ENCODE assay signal across 8 mouse cellular contexts in genomic region chr10:7680731-7681301, GRCm38 (mm10). TPM values are rescaled to one million over a fixed set of nuclear protein-coding genes. Genes with fewer than 3 reads are reported as not detected.
A peak's percentile ranks its signal among the peaks of the same experiment; 100 is the strongest.
DNase-seq lines count a peak whose midpoint lies in the region; ATAC-seq and TF ChIP-seq lines count a peak whose summit lies in the region.

Pcmt1 (minus strand) TSS chr10:7681136.
Lats1 (plus strand) TSS chr10:7681214.

- H3K4me2 ChIP-seq in CH12.LX (ENCODE audit: insufficient read depth, low read depth, poor library complexity, severe bottlenecking): peak within 1 kb of the TSS; percentile 87
- peak within 1 kb of the TSS; percentile 77 for H3K4me2 ChIP-seq in forebrain, embryonic 12.5 days
- H3K4me2 ChIP-seq in heart, embryonic 16.5 days (ENCODE audit: low read depth, low read length): peak within 1 kb of the TSS; percentile 83
- H3K4me2 ChIP-seq in liver, embryonic 14.5 days (ENCODE audit: low read depth): peak within 1 kb of the TSS; percentile 75
- H3K4me2 ChIP-seq in stomach, embryonic 15.5 days: peak within 1 kb of the TSS; percentile 73

- peak within 1 kb of the TSS; percentile 90 for H3K9ac ChIP-seq in CH12.LX (ENCODE audit: insufficient read depth, low read depth)
- peak within 1 kb of the TSS; percentile 100 for H3K9ac ChIP-seq in forebrain, embryonic 12.5 days
- peak within 1 kb of the TSS; percentile 100 for H3K9ac ChIP-seq in heart, embryonic 16.5 days (ENCODE audit: low read length)
- H3K9ac ChIP-seq in liver, embryonic 14.5 days (replicated peaks): peak within 1 kb of the TSS; percentile 91
- peak within 1 kb of the TSS; percentile 97 for H3K9ac ChIP-seq in stomach, embryonic 15.5 days

- WGBS in forebrain, embryonic 12.5 days: under 1% methylated on average over 63 of the region's 65 CpGs
- under 1% methylated on average over 65 of the region's 65 CpGs for WGBS in heart, embryonic 16.5 days
- WGBS in liver, embryonic 14.5 days (ENCODE audit: insufficient replicate concordance): under 1% methylated on average over 62 of the region's 65 CpGs
- under 1% methylated on average over 57 of the region's 65 CpGs for WGBS in stomach, embryonic 15.5 days

- no peak for TF ChIP-seq CTCF in CH12.LX (conservative IDR thresholded peaks at IDR 0.05 in 1 of 2, IDR thresholded peaks at IDR 0.05 in 1 of 2; ENCODE audit: low read depth in 2 of 2, low read length in 2 of 2)
- TF ChIP-seq CTCF in liver, embryonic 14.5 days (IDR thresholded peaks at IDR 0.05; ENCODE audit: low read depth): no peak

- TF ChIP-seq RAD21 in CH12.LX (IDR thresholded peaks at IDR 0.05; ENCODE audit: low read depth, low read length): no peak

- peak within 1 kb of the TSS; percentile 74 for H3K27ac ChIP-seq in CH12.LX (ENCODE audit: insufficient read depth, low read depth)
- peak within 1 kb of the TSS; percentile 95 for H3K27ac ChIP-seq in forebrain, embryonic 12.5 days
- peak within 1 kb of the TSS; percentile 99 for H3K27ac ChIP-seq in heart, embryonic 16.5 days (ENCODE audit: low read length)
- peak within 1 kb of the TSS; percentile 5 for H3K27ac ChIP-seq in liver, embryonic 14.5 days
- H3K27ac ChIP-seq in stomach, embryonic 15.5 days: peak within 1 kb of the TSS; percentile 97

- no peak for TF ChIP-seq EP300 in CH12.LX (IDR thresholded peaks at IDR 0.05; ENCODE audit: low read length)
- no peak for TF ChIP-seq EP300 in liver, embryonic 14.5 days (IDR thresholded peaks at IDR 0.05; ENCODE audit: low read depth)

- H3K4me1 ChIP-seq in CH12.LX (ENCODE audit: control insufficient read depth in 1 of 2, insufficient read depth in 2 of 2): peaks cover 9 to 43% of the 10 kb centered on the region in 2 experiments
- H3K4me1 ChIP-seq in forebrain, embryonic 12.5 days: peaks cover 34% of the 10 kb centered on the region
- H3K4me1 ChIP-seq in heart, embryonic 16.5 days (ENCODE audit: control insufficient read depth, insufficient read depth, low read length): peaks cover 26% of the 10 kb centered on the region
- peaks cover 12 to 14% of the 10 kb centered on the region in 2 experiments for H3K4me1 ChIP-seq in liver, embryonic 14.5 days (replicated peaks; ENCODE audit: control insufficient read depth in 2 of 2, insufficient read depth in 2 of 2, low read length in 1 of 2)
- peaks cover 17% of the 10 kb centered on the region for H3K4me1 ChIP-seq in stomach, embryonic 15.5 days

- peaks cover 82% of the 10 kb centered on the region for H3K79me2 ChIP-seq in CH12.LX (replicated peaks; ENCODE audit: control insufficient read depth, extremely low read depth, insufficient read depth, poor library complexity, severe bottlenecking)

- TF ChIP-seq POLR2A in CH12.LX (IDR thresholded peaks at IDR 0.05; ENCODE audit: low read depth, low read length): peak; percentile 96

- peak; percentile 64 for DNase-seq in CH12.LX (ENCODE audit: extremely low read depth)
- peak; percentile 69 for DNase-seq in c-Kit-positive CD71-positive TER-119-positive erythroid progenitor cells, embryonic 14.5 days (ENCODE audit: low spot score)
- DNase-seq in kidney, postnatal 36 days: peak; percentile 79 to 94
- peak; percentile 45 to 58 (median 58) for DNase-seq in liver, embryonic 14.5 days (ENCODE audit: low read depth in 3 of 3, low spot score in 3 of 3)
- peak; percentile 94 for DNase-seq in neural tube, embryonic 10.5 days (ENCODE audit: extremely low spot score, low spot score)

- no peaks in the 10 kb centered on the region for H3K27me3 ChIP-seq in CH12.LX (replicated peaks)
- H3K27me3 ChIP-seq in forebrain, embryonic 12.5 days: no peaks in the 10 kb centered on the region
- no peaks in the 10 kb centered on the region for H3K27me3 ChIP-seq in heart, embryonic 16.5 days (ENCODE audit: control insufficient read depth, insufficient read depth, low read length)
- no peaks in the 10 kb centered on the region for H3K27me3 ChIP-seq in liver, embryonic 14.5 days (ENCODE audit: control insufficient read depth, insufficient read depth, low read length)
- no peaks in the 10 kb centered on the region for H3K27me3 ChIP-seq in stomach, embryonic 15.5 days (replicated peaks)

- peaks cover 3% of the 10 kb centered on the region for H3K9me3 ChIP-seq in CH12.LX (replicated peaks; ENCODE audit: low read length)
- H3K9me3 ChIP-seq in forebrain, embryonic 12.5 days: no peaks in the 10 kb centered on the region
- no peaks in the 10 kb centered on the region for H3K9me3 ChIP-seq in heart, embryonic 16.5 days (replicated peaks; ENCODE audit: control insufficient read depth, low read length)
- H3K9me3 ChIP-seq in liver, embryonic 14.5 days (ENCODE audit: control insufficient read depth, low read length): no peaks in the 10 kb centered on the region
- H3K9me3 ChIP-seq in stomach, embryonic 15.5 days: no peaks in the 10 kb centered on the region

- H3K36me3 ChIP-seq in CH12.LX (replicated peaks in 1 of 2; ENCODE audit: control insufficient read depth in 1 of 2, insufficient read depth in 1 of 2, low read length in 1 of 2): peaks cover 24 to 55% of the 10 kb centered on the region in 2 experiments
- H3K36me3 ChIP-seq in forebrain, embryonic 12.5 days (replicated peaks): peaks cover 33% of the 10 kb centered on the region
- H3K36me3 ChIP-seq in heart, embryonic 16.5 days (ENCODE audit: control insufficient read depth, insufficient read depth): peaks cover 18% of the 10 kb centered on the region
- peaks cover 28% of the 10 kb centered on the region for H3K36me3 ChIP-seq in liver, embryonic 14.5 days (replicated peaks; ENCODE audit: control insufficient read depth, insufficient read depth, low read depth)
- H3K36me3 ChIP-seq in stomach, embryonic 15.5 days: peaks cover 12% of the 10 kb centered on the region

- in situ Hi-C loops in CH12.LX (cut with MboI; ENCODE audit: low pct_ligation_motif_present, low pct_unique_long_range_greater_than_20kb, low sequenced_read_pairs): no loop called here

- H3K4me3 ChIP-seq in CH12.LX (replicated peaks in 1 of 3; ENCODE audit: low read depth in 2 of 3, low read length in 2 of 3, poor library complexity in 1 of 3): peak within 1 kb of the TSS; percentile 80 to 99 (median 98)
- peak within 1 kb of the TSS; percentile 100 for H3K4me3 ChIP-seq in forebrain, embryonic 12.5 days (replicated peaks)
- peak within 1 kb of the TSS; percentile 95 for H3K4me3 ChIP-seq in heart, embryonic 16.5 days (ENCODE audit: low read length)
- H3K4me3 ChIP-seq in liver, embryonic 14.5 days (ENCODE audit: insufficient read depth in 1 of 2, low read depth in 2 of 2, low read length in 2 of 2): peak within 1 kb of the TSS; percentile 66 to 89
- H3K4me3 ChIP-seq in stomach, embryonic 15.5 days (replicated peaks): peak within 1 kb of the TSS; percentile 72

- peak; percentile 91 for ATAC-seq in forebrain, embryonic 12.5 days (ENCODE audit: low FRiP score)
- ATAC-seq in heart, embryonic 16.5 days (replicated peaks; ENCODE audit: extremely low read depth, insufficient read depth, low FRiP score): peak; percentile 84
- peak; percentile 83 for ATAC-seq in liver, embryonic 14.5 days (ENCODE audit: insufficient read depth)
- peak; percentile 84 for ATAC-seq in stomach, embryonic 15.5 days (ENCODE audit: insufficient read depth, low FRiP score, low read depth)

- dilution Hi-C loops in CH12.LX (cut with MboI; ENCODE audit: extremely low pct_ligation_motif_present, extremely low pct_unique_long_range_greater_than_20kb, low sequenced_read_pairs): no loop called here

TF ChIP-seq in CH12.LX, 34 proteins besides CTCF, POLR2A, EP300 and RAD21 (continues in another document):
- no peak for TF ChIP-seq USF1 (IDR thresholded peaks at IDR 0.05; ENCODE audit: low read depth, low read length)
- peak; percentile 83 for TF ChIP-seq HCFC1 (IDR thresholded peaks at IDR 0.05; ENCODE audit: low read depth, low read length)
- no peak for TF ChIP-seq MAFK (IDR thresholded peaks at IDR 0.05; ENCODE audit: insufficient replicate concordance, low read length)
- TF ChIP-seq MAX (IDR thresholded peaks at IDR 0.05; ENCODE audit: low read length): peak; percentile 49; the same call in 1 of the 2 replicates
- TF ChIP-seq E2F4 (IDR thresholded peaks at IDR 0.05; ENCODE audit: insufficient replicate concordance, low read depth, low read length): no peak
- no peak for TF ChIP-seq IRF4 (IDR thresholded peaks at IDR 0.05; ENCODE audit: low read depth, low read length)
- no peak for TF ChIP-seq TBP (conservative IDR thresholded peaks at IDR 0.05; ENCODE audit: low read depth, low read length)
- TF ChIP-seq CHD2 (IDR thresholded peaks at IDR 0.05; ENCODE audit: low read length): no peak
- no peak; the same call in 1 of the 2 replicates for TF ChIP-seq UBTF (IDR thresholded peaks at IDR 0.05; ENCODE audit: low read depth, low read length)
- no peak for TF ChIP-seq RCOR1 (conservative IDR thresholded peaks at IDR 0.05; ENCODE audit: low read depth, low read length)
- no peak for TF ChIP-seq JUN (IDR thresholded peaks at IDR 0.05; ENCODE audit: insufficient read depth, low read depth, low read length)
- TF ChIP-seq MYC (IDR thresholded peaks at IDR 0.05; ENCODE audit: low read depth, low read length): 0 out of 2 replicates have a peak, but pooled peaks have one; percentile 27
- TF ChIP-seq POLR2AphosphoS2 (IDR thresholded peaks at IDR 0.05; ENCODE audit: low read depth, low read length): 0 out of 2 replicates have a peak, but pooled peaks have one; percentile 70
- peak; percentile 68; the same call in 1 of the 2 replicates for TF ChIP-seq MXI1 (IDR thresholded peaks at IDR 0.05; ENCODE audit: low read depth, low read length)

RNA-seq across cellular contexts. Expression of gene Pcmt1, which starts in this region (rescaled TPM):
- total RNA-seq in CH12.LX (2012; rRNA removed) (44.4 and 53.7 TPM in 2 replicates), CH12.LX (2014; rRNA removed) (62.2 and 64.5 TPM in 2 replicates)
- polyA plus RNA-seq in CH12.LX (2012; ENCODE audit: insufficient read length, low read depth): 56.5 and 58.2 TPM in 2 replicates
- 135 and 139 TPM in 2 replicates for polyA plus RNA-seq in forebrain, embryonic 12.5 days (2016; fragmentation: Nextera tagmentation; extraction: Ambion mirVana)
- 134 and 143 TPM in 2 replicates for polyA plus RNA-seq in heart, embryonic 16.5 days (2015; fragmentation: Nextera tagmentation; extraction: Ambion mirVana)
- 29.4 and 41.6 TPM in 2 replicates for polyA plus RNA-seq in liver, embryonic 14.5 days (2012; rRNA removed)
- polyA plus RNA-seq in liver, embryonic 14.5 days (2014; fragmentation: Nextera tagmentation; extraction: Ambion mirVana): 95.4 and 98.7 TPM in 2 replicates
- 105 and 110 TPM in 2 replicates for polyA plus RNA-seq in stomach, embryonic 15.5 days (2015; fragmentation: Nextera tagmentation; extraction: Ambion mirVana)

RNA-seq across cellular contexts. Expression of gene Lats1, which starts in this region (rescaled TPM):
- 8.5 and 9.2 TPM in 2 replicates for total RNA-seq in CH12.LX (2012; rRNA removed)
- 12.4 and 13.4 TPM in 2 replicates for total RNA-seq in CH12.LX (2014; rRNA removed)
- polyA plus RNA-seq in CH12.LX (2012; ENCODE audit: insufficient read length, low read depth): 11.6 and 12.3 TPM in 2 replicates
- polyA plus RNA-seq in forebrain, embryonic 12.5 days (2016; fragmentation: Nextera tagmentation; extraction: Ambion mirVana): 15.0 and 17.5 TPM in 2 replicates
- polyA plus RNA-seq in heart, embryonic 16.5 days (2015; fragmentation: Nextera tagmentation; extraction: Ambion mirVana): 3.1 TPM in 2 replicates
- 3.9 and 4.7 TPM in 2 replicates for polyA plus RNA-seq in liver, embryonic 14.5 days (2012; rRNA removed)
- polyA plus RNA-seq in liver, embryonic 14.5 days (2014; fragmentation: Nextera tagmentation; extraction: Ambion mirVana): 2.8 and 3.7 TPM in 2 replicates
- polyA plus RNA-seq in stomach, embryonic 15.5 days (2015; fragmentation: Nextera tagmentation; extraction: Ambion mirVana): 8.4 and 8.5 TPM in 2 replicates

Comparison
In these comparisons a context has a peak if more than half of its experiments do, and no peak if none do; other contexts are left out.
1. Peak in every context shown above with its lines: DNase-seq, ATAC-seq, H3K4me3 ChIP-seq and H3K27ac ChIP-seq.
2. H3K27ac ChIP-seq: peak in every context shown above with its lines; median percentile 99 in heart, embryonic 16.5 days; 97 in stomach, embryonic 15.5 days; 95 in forebrain, embryonic 12.5 days; 74 in CH12.LX; 5 in liver, embryonic 14.5 days.